Mouse (Mus musculus) midbrain, embryonic 14.5 days (tissue): ENCODE data around the gene Rab3il1. TPM values are rescaled to one million over a fixed set of nuclear protein-coding genes. Genes with fewer than 3 reads are reported as not detected.

ENCODE experiments used
- ATAC-seq: fragments of 200-750 bp; cut with Nextera tagmentation; 2 replicates; pipeline ENCODE4 v1.8.0; 2017; ENCODE audit warnings: moderate number of reproducible peaks, moderate library complexity; ENCODE audit not compliant: low FRiP score, low TSS enrichment
- DNase-seq: peaks from one replicate; pipeline ENCODE4 v3.0.0-alpha.2; 2015
- H3K27ac ChIP-seq: fragments of 300-500 bp; sonication (generic); replicated peaks from 2 replicates; pipeline ENCODE4 v1.5.1; 2014; ENCODE audit warnings: mild to moderate bottlenecking, low read depth, low read length, moderate library complexity
- H3K27me3 ChIP-seq: fragments of 300-500 bp; sonication (generic); 2 replicates; pipeline ENCODE4 v1.6.1; 2014; ENCODE audit warnings: low read length, control low read depth, mixed read lengths; ENCODE audit not compliant: control insufficient read depth, insufficient read depth
- H3K36me3 ChIP-seq: fragments of 300-500 bp; sonication (generic); 2 replicates; pipeline ENCODE4 v1.6.1; 2014; ENCODE audit warnings: low read length, control low read depth; ENCODE audit not compliant: control insufficient read depth, insufficient read depth
- H3K4me1 ChIP-seq: fragments of 300-500 bp; sonication (generic); 2 replicates; pipeline ENCODE4 v1.6.1; 2014; ENCODE audit warnings: mild to moderate bottlenecking, antibody characterized with exemption, low read length, control low read depth; ENCODE audit not compliant: control insufficient read depth, insufficient read depth
- H3K4me2 ChIP-seq: fragments of 300-500 bp; sonication (generic); 2 replicates; pipeline ENCODE4 v1.6.1; 2014; ENCODE audit warnings: mild to moderate bottlenecking, low read length, moderate library complexity
- H3K4me3 ChIP-seq: fragments of 300-500 bp; sonication (generic); replicated peaks from 2 replicates; pipeline ENCODE4 v1.5.1; 2014; ENCODE audit warnings: low read depth, low read length
- H3K9ac ChIP-seq: fragments of 300-500 bp; sonication (generic); replicated peaks from 2 replicates; pipeline ENCODE4 v1.6.1; 2014; ENCODE audit warnings: mild to moderate bottlenecking, low read length, moderate library complexity
- H3K9me3 ChIP-seq: fragments of 300-500 bp; sonication (generic); 2 replicates; pipeline ENCODE4 v1.6.1; 2016; ENCODE audit warnings: low read length, control low read depth, mixed read lengths; ENCODE audit not compliant: control insufficient read depth
- WGBS: fragments of 180-500 bp; shearing (Covaris S2); extraction: QIAGEN DNeasy Blood & Tissue Kit; methylation state at CpG from one replicate; pipeline ENCODE4 v1.1.7; 2014; 5-methylcytosine and 5-hydroxymethylcytosine counted together
- polyA plus RNA-seq: library from polyadenylated mRNA; unstranded; fragments of >200 nt; fragmentation: Nextera tagmentation; extraction: Ambion mirVana; gene quantifications from 2 replicates; pipeline ENCODE4 v1.2.1, GENCODE M21; 2014

Rab3il1 gene
- polyA plus RNA-seq, 1 experiment from 2014 or later, result 19.2 TPM

DNA sequence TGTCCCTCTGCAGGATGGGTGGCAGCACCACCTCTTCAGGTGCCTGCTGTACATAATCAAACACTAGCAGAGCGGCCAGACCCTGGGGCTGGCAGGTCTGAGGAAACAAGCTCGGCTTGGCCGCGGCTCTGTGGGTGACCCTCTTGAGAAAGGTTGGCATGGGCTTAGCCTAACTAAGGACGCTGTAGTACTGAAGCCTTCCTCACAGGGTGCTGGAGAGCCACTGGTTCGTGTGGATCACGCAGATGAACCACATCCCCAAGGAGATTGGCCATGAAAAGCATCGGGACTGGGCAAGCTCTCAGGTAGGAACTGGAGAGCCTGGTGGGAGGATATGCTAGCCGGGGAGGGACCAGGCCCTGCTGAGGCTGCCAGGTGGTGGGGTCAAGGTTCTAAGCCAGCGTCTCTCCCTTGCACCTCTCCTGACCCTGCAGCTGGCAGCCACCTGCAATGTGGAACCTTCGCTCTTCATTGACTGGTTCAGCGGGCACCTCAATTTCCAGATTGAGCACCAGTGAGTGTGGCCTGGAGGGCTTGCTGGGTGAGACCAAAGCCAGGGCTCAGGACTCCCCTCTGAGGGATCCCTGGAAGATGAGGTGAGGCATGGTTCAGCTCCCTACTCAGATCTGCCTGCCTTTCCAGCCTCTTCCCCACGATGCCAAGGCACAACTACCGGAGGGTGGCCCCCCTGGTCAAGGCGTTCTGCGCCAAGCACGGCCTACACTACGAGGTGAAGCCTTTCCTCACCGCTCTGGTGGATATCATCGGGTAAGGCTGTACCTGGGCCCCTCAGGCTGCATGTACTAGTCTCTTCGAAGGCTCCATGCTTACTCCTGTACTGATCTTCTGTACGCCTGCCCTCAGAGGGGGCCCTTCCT lies 54.6 kb downstream of the Rab3il1 start:
- Histone ChIP-seq H3K9me3 (no peaks in the 10 kb centered on the region), H3K4me3 (no peak overlapping the region), H3K4me2 (no peak overlapping the region), H3K27me3 (no peaks in the 10 kb centered on the region), H3K9ac (no peak overlapping the region), H3K36me3 (no peaks in the 10 kb centered on the region), H3K27ac (no peak overlapping the region), H3K4me1 (no peaks in the 10 kb centered on the region)
- no peak for DNase-seq
- 83% methylated on average over 22 of the region's 22 CpGs for WGBS
- no peak for ATAC-seq

DNA sequence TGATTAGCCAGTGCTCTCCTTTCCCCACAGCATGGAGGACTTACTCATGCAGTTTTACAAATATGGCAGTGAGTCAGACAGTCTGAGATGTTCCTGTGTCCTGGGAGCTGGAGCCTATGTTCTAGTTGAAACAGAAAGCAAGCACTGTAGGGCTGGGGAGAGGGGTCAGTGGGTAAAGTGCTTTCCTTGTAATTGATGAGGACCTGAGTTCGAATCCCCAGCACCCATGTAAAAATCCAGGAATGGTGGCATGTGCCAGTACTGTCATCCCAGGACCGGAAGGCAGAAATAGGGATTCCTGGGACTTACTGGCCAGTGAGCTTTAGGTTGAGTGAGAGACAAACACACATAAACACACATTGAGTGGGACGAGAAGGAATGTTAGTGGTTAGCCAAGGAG lies 55.2 kb downstream of the Rab3il1 start:
- Histone ChIP-seq H3K36me3 (peaks cover 4% of the 10 kb centered on the region), H3K9ac (no peak overlapping the region), H3K4me2 (no peak overlapping the region), H3K9me3 (no peaks in the 10 kb centered on the region), H3K4me3 (no peak overlapping the region), H3K27ac (no peak overlapping the region), H3K27me3 (no peaks in the 10 kb centered on the region), H3K4me1 (no peaks in the 10 kb centered on the region)
- WGBS, result 90% methylated on average over 3 of the region's 3 CpGs
- DNase-seq, result no peak
- ATAC-seq, result no peak

DNA sequence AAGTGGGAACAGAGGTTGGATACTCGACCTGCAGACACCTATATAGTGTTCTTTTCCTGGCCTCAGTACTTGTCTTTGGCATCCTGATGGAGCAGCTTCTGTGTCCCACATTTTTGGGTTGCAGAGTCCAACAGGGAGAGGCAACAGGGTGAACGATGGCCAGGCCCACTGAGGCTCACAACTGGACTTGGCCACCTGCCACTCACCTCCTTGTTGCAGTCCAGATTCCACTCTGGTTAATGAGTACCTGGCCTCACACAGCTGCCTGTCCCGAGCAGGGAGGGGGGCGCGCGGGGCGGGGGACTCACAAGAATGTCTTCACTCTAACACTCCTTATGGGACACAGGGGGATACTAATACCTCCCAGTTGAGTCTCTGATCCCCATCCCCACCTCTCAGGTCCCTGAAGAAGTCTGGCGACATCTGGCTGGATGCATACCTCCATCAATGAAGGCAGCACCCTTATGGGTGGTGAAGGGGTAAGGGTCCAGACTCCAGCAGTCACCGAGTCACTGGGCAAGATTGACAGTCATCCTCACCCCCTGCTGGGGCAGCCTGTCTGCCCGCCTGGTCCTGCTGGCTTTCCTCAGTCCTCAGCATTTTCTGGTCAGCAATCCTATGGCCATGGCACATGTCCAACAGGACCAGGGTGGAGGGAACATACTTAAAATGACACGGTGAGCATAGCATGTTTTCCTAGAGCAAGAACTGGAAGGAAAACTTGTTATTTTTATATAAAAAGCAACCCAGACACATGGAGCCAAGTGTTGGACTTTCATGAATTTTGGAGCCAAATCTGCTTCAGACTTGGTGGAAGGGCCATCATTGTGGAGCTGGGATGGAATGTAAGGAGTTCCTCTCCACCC lies 56.2 kb downstream of the Rab3il1 start:
- H3K4me2 ChIP-seq, result no peak overlapping the region
- no peak for ATAC-seq
- no peaks in the 10 kb centered on the region for H3K9me3 ChIP-seq
- H3K4me3 ChIP-seq, result no peak overlapping the region
- no peak overlapping the region for H3K9ac ChIP-seq
- peaks cover 15% of the 10 kb centered on the region for H3K36me3 ChIP-seq
- WGBS, result 71% methylated on average over 11 of the region's 11 CpGs
- H3K4me1 ChIP-seq, result no peaks in the 10 kb centered on the region
- H3K27ac ChIP-seq, result no peak overlapping the region
- H3K27me3 ChIP-seq, result no peaks in the 10 kb centered on the region
- no peak for DNase-seq

DNA sequence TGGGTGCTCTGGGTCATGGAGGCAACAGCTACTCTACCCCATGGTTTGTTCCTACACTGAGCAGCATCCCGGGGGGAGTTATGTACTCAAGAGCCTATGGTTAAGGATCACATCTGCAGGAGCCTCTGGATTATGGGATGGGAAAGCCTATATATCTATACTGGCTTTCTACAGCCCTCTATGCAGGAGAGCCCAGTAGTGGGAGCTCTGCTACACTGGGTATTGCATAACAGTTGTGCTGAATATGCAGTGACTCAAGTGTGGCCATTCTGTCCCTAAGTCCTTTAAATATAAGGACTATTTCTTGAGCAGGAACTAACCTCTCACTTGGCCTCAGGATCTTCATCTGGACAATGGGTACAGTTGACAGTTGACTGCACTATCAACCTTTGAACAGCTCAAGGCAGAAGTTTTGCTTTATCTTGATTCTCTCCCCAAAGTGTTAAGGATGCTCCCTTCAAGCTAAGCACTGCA lies 56.9 kb downstream of the Rab3il1 start:
- Histone ChIP-seq H3K9ac (no peak overlapping the region), H3K9me3 (no peaks in the 10 kb centered on the region), H3K27ac (no peak overlapping the region), H3K4me2 (no peak overlapping the region), H3K36me3 (peaks cover 21% of the 10 kb centered on the region), H3K4me1 (no peaks in the 10 kb centered on the region), H3K4me3 (no peak overlapping the region), H3K27me3 (no peaks in the 10 kb centered on the region)
- DNase-seq, result no peak
- WGBS, result 97% methylated on average over 1 of the region's 1 CpGs
- no peak for ATAC-seq

DNA sequence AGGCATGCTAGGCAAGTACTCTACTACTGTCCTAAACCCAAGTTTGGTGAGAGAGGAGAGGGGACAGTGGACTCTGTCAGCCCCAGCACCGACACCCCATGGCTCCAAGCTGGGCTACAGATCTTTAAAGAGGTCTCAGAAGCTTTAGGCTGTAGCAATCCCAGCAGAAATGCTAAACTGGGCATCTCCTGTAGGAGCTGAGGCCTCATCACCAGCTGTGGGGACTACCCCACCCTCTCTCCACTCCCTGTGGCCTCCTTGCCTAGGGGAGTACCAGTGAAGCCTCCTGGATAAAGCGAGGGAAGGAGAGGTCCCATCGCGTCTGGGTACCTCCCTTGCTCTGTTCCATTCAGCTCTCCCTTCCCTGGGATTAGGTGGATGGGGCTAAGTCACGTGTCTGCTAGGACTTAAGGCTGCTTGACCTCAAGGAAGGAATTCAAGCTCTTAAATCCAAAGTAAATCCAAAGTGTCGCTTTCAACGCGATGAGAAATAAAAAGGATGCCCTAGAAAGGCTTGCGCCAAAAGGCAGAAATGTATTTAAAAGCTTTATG lies 57.5 kb downstream of the Rab3il1 start:
- Histone ChIP-seq H3K36me3 (peaks cover 27% of the 10 kb centered on the region), H3K9me3 (no peaks in the 10 kb centered on the region), H3K27ac (no peak overlapping the region), H3K4me2 (no peak overlapping the region), H3K4me1 (no peaks in the 10 kb centered on the region), H3K27me3 (no peaks in the 10 kb centered on the region), H3K9ac (no peak overlapping the region), H3K4me3 (no peak overlapping the region)
- DNase-seq, result no peak
- ATAC-seq, result no peak
- 52% methylated on average over 9 of the region's 9 CpGs for WGBS

DNA sequence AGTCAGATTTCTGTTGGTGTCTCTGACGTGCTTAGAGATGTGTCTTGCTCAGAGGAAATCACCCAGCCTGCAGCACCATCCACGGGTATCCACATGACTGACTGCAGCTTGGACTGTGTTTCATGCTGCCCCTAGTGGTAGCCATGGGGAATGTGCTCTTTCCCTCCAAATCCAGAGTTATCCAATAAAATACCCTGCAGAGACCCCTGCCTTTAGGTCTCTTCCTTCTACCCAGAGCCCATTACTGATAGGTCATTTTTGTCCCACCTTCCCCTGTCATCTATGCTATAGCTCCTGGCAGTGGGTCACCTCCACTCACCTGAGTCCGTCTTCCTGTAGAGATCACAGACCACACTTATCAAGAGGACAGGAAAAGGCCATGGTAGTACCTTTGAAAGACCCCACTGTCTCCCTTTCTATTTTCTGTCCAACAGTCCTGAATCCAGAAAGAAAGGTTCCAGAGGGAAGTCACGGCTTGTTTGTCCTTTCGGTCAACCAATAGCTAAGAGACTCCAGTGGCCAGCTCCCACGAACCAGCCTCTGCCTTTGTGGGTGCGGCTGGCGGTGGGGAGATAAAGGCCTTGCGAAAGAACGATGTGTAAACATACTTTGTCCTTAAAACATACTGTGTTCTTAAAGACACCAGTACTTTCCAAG lies 58.6 kb downstream of the Rab3il1 start:
- H3K9me3 ChIP-seq, result no peaks in the 10 kb centered on the region
- peak overlapping the region; percentile 10; the same call in 1 of the 2 replicates for H3K27ac ChIP-seq
- H3K36me3 ChIP-seq, result peaks cover 38% of the 10 kb centered on the region
- no peak overlapping the region for H3K4me3 ChIP-seq
- no peak overlapping the region for H3K4me2 ChIP-seq
- no peaks in the 10 kb centered on the region for H3K27me3 ChIP-seq
- no peak overlapping the region for H3K9ac ChIP-seq
- ATAC-seq (peak; percentile 55), DNase-seq (peak; percentile 80)
- 61% methylated on average over 10 of the region's 10 CpGs for WGBS
- no peaks in the 10 kb centered on the region for H3K4me1 ChIP-seq

DNA sequence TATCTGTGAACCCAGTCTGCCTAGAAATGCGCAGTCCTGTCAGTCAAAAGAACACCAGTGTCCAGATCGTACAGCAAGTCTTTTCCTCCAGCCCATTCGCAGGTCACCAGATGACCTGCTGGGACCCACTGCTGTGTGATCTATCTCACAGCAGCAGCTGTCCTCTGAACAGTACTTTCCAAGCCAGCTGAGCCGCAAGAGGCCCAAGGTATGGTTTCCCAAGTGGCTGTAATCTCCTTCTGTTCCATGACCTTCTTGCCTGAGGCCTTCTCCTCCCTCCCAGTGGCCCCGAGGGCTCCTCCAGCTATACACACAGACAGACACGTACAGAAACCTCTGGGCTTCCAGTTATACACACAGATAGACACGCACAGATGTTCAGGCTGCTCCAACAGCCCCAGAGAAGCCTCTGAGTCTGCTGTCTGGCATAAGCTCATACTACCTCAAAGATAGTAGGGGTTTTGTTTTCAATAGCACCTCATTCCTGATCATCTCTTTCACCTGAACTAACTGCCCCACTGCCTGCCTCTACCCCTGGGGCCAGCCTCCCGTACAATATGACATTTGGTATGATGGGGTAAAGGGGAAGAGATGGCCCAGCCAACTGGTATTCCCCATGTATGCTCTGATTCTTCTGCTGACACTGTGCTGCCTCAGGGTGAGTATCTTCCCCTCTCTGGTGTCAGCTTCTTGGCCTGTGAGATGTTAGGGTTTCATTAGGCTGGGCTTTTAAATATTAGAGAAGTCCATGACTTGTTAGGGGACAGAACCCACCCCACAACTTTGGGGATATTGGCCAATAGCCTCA lies 59.5 kb downstream of the Rab3il1 start:
- Histone ChIP-seq H3K4me1 (no peaks in the 10 kb centered on the region), H3K27me3 (no peaks in the 10 kb centered on the region), H3K9ac (no peak overlapping the region), H3K4me2 (no peak overlapping the region), H3K27ac (0 out of 2 replicates have a peak overlapping the region, but pooled peaks have one; percentile 10), H3K9me3 (no peaks in the 10 kb centered on the region), H3K4me3 (no peak overlapping the region), H3K36me3 (peaks cover 47% of the 10 kb centered on the region)
- no peak for ATAC-seq
- WGBS, result 49% methylated on average over 8 of the region's 8 CpGs
- no peak for DNase-seq
